Comparison of ENCODE assay signal across 13 mouse cellular contexts in the genomic region with DNA sequence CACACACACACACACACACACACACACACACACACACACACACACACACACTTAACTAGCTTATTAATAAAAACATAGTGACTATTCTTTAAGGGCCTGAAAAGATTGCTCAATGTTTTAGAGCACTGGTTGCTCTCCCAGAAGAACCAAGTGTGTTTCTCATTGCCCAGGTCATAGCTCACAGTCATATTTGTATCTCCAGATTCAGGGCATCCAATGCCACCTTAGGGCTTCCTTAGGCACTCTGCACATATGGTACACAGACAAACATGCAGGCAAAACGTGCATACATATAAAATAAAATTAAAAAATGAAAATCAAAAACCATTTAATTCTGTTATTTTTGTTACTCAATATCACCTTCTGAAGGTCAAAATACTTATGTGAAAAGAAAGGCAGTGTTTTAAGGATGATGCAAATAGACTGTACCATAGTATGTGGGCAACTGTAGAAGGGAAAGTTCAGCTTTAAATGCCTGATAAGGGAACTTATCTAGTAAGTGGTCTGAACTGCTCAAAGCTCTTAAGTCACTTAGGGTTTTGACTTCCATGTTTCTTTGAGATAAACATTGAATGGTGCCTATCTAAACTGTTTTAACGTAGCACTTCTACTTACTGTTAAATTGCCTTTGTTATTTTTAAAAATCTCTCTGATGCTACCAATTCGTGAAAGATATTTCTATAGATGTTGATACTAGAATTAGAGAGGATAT.
"Had no signal": no experiment of that assay in that cellular context is flagged by ENCODE, and none has a peak within 500 bp of the region (broad histone marks: within the 10 kb centered on the region; RNA-seq: fewer than 3 reads in every experiment).

No protein-coding gene starts in this region.

- H3K9ac ChIP-seq: limb, embryonic 13.5 days; midbrain, embryonic 12.5 days; neural tube, embryonic 13.5 days had no signal

- H3K4me1 ChIP-seq: limb, embryonic 13.5 days; midbrain, embryonic 12.5 days; neural tube, embryonic 13.5 days had no signal

- H3K27ac ChIP-seq: limb, embryonic 13.5 days; midbrain, embryonic 12.5 days; neural tube, embryonic 13.5 days had no signal

- H3K4me2 ChIP-seq: limb, embryonic 13.5 days; midbrain, embryonic 12.5 days; neural tube, embryonic 13.5 days had no signal

- H3K4me3 ChIP-seq: limb, embryonic 13.5 days; midbrain, embryonic 12.5 days; neural tube, embryonic 13.5 days had no signal

- H3K36me3 ChIP-seq: limb, embryonic 13.5 days; midbrain, embryonic 12.5 days; neural tube, embryonic 13.5 days had no signal

- H3K9me3 ChIP-seq: limb, embryonic 13.5 days; midbrain, embryonic 12.5 days; neural tube, embryonic 13.5 days had no signal

- DNase-seq: kidney, adult 8-10 months; kidney, postnatal 25 days; lung, adult 18-20 months; retina, postnatal 1 day; right cerebral cortex, postnatal 4 days; spleen, adult 18-20 months; thymus, adult 2 months; thymus, postnatal 25 days had no signal

- ATAC-seq: intestine, postnatal 0 days; midbrain, embryonic 16.5 days had no signal

- H3K27me3 ChIP-seq: limb, embryonic 13.5 days; midbrain, embryonic 12.5 days; neural tube, embryonic 13.5 days had no signal
